Mouse (Mus musculus) CD4-positive helper T cell, adult 2 months (primary cell): Measurements from ENCODE around the gene Fam107b.

ENCODE experiments used
- DNase-seq: peaks from one replicate; pipeline ENCODE4 v3.0.0-alpha.2; 2012; ENCODE audit warnings: low read depth, missing footprints, low spot score

Gene Fam107b

DNA sequence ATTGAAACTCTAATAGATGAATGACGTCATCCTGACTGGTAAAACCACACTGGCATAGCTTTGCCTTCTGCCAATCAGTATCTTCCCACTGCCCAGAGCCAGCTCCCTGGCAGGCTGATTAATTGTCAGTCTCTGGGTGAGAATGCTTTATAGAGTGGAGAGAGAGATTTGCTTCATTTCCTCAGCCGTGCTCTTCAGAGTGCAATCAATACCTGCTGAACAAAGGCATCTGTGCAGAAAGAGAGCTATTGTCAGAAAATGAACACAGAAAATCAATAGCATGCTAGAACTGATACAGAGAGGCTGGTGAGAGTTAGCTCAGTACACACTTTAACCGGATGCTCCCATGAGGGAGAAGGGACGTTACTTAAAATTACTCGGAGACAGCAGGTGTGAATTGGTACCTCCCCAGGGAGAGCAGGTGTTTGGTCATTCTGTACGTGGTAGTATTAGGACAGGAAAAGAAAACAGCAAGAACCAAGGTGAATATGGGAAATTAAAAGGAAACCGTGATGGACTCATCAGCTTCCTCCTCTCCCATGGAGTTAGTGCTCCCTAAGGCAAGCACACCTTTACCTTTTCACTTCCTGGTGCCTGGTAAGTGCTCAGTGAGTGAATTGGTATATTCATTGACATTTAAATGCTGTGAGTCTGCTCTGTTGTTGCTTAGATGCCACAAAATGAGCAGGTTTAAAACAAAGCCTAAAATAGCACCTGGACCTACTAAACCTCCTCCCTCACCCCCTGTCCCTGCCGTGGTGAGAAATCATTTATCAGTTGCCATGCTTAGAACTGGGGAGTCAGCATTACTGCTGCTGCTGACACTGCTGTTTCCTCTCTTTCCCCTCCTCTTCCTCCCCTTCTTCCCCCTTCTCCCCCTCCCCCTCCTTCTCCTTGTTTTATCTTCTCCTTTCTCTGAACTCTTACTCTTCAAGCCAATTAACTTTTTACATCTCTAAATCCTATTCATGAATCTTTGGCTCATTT is 38.9 kb downstream of the Fam107b start:
- no peak for DNase-seq

DNA sequence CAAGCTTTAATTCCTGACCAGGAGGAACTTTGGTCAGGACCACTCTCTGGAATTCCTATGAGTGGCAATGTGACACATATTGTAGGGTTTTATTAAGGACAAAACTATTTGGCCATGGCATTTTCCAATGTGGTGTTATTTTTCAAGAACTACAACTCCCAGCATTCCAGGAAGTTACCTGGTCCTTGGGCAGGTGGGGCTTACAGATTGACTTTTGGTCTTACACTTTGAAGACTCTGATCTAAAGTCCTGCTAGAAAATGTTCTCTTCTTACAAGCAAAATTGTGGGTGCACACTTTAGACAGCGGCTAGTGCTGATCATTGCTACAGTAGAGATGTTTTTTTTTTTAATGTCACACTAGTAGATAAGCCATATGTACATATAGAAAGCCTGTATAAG is 48.2 kb downstream of the Fam107b start:
- DNase-seq, result no peak

DNA sequence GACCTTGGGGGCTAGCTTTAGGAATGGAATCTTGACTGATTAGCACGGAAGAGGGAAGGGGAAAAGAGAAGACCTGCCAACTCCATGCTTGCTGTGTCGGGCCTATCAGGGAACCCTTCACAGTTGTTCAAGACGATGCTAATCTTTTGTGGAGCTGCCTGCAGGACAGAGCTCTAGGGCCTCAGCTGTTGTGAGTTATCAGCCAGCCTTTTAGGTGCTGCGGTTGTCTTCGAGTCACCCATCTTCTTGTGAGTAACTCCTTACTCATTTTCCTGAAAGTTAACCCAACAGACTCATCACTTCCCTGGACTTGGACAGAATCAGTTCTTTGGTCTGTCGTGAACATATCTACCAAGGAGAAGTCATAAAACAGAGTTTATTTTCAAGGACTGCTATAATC is 51.3 kb downstream of the Fam107b start:
- DNase-seq, result no peak

GRCm38 (mm10) chr2:3622158-3622557 is 51.9 kb downstream of the Fam107b start:
- no peak for DNase-seq

GRCm38 (mm10) chr2:3623207-3623980 is 53.1 kb downstream of the Fam107b start:
- no peak for DNase-seq

DNA sequence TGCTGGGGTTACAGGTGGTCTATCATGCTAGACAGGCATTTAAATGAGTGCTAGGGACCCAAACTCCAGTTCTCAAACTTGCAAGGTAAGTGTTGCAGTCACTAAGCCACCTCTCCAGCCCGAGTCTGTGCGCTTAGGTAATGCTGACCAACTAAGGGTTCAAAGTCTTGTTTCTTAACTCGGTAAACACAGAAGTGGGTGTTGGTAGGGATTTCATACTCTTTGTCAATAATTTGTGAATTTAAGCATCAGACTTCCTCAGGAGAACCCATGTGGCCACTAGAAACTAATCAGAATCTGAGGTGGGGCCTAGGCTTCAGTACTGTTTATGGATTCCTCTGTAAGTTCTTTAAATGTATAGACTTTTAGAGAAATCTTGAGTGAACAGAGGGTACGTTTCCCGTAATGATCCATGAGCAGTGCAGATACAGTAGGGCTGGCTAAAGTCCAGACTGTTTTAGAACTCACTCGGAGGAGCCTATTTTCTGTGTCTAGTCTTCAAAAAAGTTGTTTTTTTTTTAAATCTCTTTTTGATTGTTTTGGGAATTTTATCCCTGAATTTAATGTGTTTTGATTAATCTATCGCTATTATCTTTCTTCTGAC is 53.8 kb downstream of the Fam107b start:
- no peak for DNase-seq

- no peak for DNase-seq
Measured at GRCm38 (mm10) chr2:3629096-3629495, 58.8 kb downstream of the Fam107b start.

DNA sequence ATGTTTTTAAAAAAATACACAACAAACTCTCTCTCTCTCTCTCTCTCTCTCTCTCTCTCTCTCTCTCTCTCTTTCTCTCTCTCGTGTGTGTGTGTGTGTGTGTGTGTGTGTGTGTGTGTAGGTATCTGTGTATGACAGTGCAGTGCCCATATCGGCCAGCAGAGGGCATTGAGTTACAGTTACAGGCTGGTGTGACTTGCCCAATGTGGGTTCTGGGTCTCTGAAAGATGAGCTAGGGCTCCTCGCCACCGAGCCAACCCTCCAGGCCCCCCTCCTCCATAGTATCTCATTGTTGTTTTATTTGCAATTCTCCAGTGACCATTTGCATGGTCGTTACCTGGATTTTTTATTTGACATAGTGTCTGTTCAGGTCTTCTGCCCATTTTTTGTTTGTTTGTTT is 59.5 kb downstream of the Fam107b start:
- DNase-seq, result peak; percentile 40

GRCm38 (mm10) chr2:3630769-3631477 is 60.6 kb downstream of the Fam107b start:
- DNase-seq, result no peak

DNA sequence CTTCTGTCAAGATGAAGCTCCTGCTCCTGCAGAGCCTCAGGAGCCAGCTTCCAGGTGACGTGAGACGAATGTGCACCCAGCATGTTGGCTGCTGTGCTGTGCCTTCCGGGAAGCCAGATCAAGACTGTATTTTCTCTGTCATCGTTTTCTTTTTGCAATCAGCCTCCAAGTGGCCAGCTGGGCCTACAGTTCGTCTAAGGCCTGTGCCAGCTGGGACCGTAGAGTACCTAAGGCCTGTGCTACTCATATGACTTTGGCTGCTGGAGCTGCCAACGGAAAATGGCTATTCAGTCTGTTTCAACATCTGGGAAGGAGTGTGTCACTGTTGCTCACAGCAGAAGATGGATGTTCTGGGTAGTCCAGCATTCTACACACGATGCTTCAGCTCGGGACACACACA is 62.8 kb downstream of the Fam107b start:
- no peak for DNase-seq

- no peak for DNase-seq
Measured at GRCm38 (mm10) chr2:3636771-3637170, 66.5 kb downstream of the Fam107b start.

- DNase-seq, result no peak
Measured at GRCm38 (mm10) chr2:3641001-3641770, 70.9 kb downstream of the Fam107b start.

- no peak for DNase-seq
Measured at GRCm38 (mm10) chr2:3642949-3643348, 72.7 kb downstream of the Fam107b start.

GRCm38 (mm10) chr2:3645741-3646140 is 75.5 kb downstream of the Fam107b start:
- no peak for DNase-seq

- DNase-seq, result peak; percentile 67
Measured at GRCm38 (mm10) chr2:3649171-3649570, 78.9 kb downstream of the Fam107b start.

GRCm38 (mm10) chr2:3654606-3655005 is 84.3 kb downstream of the Fam107b start:
- DNase-seq, result no peak

DNA sequence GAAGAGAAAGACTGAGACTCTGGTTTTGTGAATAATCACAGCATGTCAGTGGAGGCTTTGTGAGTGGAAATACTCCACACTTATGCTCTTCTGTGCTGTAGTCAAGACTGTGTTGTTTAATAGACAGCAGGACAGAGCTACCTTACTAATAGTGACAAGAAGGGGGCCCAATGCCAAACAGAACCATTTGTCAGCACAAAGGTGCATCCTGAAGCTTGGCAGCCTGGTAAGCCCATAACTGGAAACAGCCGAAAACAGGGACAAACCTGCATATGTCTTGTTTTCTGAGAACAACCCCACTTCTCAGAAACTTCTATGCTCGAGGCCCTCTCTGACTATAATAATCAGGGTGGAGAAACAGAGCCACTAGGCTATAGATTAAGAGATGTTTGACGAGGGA is 85.8 kb downstream of the Fam107b start:
- DNase-seq, result no peak

GRCm38 (mm10) chr2:3656834-3657233 is 86.5 kb downstream of the Fam107b start:
- no peak for DNase-seq

- peak; percentile 50 for DNase-seq
Measured at GRCm38 (mm10) chr2:3657376-3657775, 87.1 kb downstream of the Fam107b start.

GRCm38 (mm10) chr2:3657811-3658730 is 87.8 kb downstream of the Fam107b start:
- DNase-seq, result peak; percentile 86
